Mouse (Mus musculus) layer of hippocampus, adult 2 months (tissue): Measurements from ENCODE around the gene Emc10. TPM values are rescaled to one million over a fixed set of nuclear protein-coding genes. Genes with fewer than 3 reads are reported as not detected.

Source experiments
- DNase-seq, 2 experiments: peaks; one replicate each; pipeline ENCODE4 v3.0.0; 2022; ENCODE audit warnings: low spot score in 2 of 2
- H3K27ac ChIP-seq: fragments of 200-600 bp; 2 replicates; pipeline ENCODE4 v1.8.1; 2022
- H3K4me3 ChIP-seq: fragments of 200-600 bp; 2 replicates; pipeline ENCODE4 v1.8.1; 2022; ENCODE audit warnings: mild to moderate bottlenecking
- CTCF ChIP-seq: fragments of 200-600 bp; conservative IDR thresholded peaks from 2 replicates; pipeline ENCODE4 v1.8.1; 2022; ENCODE audit warnings: antibody characterized with exemption, mild to moderate bottlenecking, moderate library complexity
- total RNA-seq, 2 experiments: library from RNA; stranded (reverse); gene quantifications; 2 replicates each; pipeline ENCODE4 v1.2.3; 2021

Gene Emc10
- total RNA-seq, 2 experiments from 2014 or later: 210 to 220 TPM

DNA sequence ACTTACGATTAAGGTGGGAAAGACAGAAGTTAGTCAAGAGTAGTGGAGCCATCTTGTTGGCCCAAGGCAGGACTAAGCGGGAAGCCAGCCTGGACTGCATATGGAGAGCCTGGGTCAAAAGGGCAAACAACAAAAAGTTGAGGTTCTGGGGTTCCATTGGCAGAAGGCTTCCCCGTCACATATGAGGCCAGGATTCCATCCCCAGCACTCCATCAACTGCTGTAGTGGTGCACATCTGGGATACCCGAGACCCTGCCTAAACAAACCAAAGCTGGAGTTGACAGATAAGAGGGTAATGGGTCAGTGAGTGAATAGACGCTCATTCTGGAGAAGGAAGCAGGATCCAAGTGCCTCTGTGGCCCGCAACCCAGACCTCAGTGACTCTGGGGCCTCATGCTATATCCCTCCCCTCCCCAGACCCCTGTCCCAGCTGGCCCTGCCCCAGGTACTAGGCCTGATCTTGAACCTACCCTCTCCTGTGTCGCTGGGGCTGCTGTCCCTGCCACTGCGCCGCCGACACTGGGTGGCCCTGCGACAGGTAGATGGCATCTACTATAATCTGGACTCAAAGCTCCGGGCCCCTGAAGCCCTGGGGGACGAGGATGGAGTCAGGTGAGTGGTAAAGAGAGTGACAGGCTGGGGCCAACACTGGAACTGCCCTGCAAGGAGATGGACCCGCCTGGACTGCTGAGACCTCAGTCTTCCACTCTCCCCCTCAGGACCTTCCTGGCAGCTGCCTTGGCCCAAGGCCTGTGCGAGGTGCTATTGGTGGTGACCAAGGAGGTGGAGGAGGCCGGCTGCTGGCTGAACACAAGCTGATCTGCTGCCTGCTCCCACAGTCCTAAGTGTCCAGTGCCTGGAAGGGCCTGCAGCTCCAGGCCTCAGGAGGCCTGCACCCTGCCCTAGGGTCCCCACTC lies 25.4 kb downstream of the Emc10 start:
- no peak for DNase-seq
- no peak overlapping the region for H3K4me3 ChIP-seq
- no peak for TF ChIP-seq CTCF
- H3K27ac ChIP-seq: peak overlapping the region; percentile 96

- Histone ChIP-seq H3K4me3 (no peak overlapping the region), H3K27ac (peak overlapping the region; percentile 96)
- DNase-seq: no peak
- no peak for TF ChIP-seq CTCF
Observed at GRCm38 (mm10) chr7:44469677-44470675, 26.4 kb downstream of the Emc10 start.

DNA sequence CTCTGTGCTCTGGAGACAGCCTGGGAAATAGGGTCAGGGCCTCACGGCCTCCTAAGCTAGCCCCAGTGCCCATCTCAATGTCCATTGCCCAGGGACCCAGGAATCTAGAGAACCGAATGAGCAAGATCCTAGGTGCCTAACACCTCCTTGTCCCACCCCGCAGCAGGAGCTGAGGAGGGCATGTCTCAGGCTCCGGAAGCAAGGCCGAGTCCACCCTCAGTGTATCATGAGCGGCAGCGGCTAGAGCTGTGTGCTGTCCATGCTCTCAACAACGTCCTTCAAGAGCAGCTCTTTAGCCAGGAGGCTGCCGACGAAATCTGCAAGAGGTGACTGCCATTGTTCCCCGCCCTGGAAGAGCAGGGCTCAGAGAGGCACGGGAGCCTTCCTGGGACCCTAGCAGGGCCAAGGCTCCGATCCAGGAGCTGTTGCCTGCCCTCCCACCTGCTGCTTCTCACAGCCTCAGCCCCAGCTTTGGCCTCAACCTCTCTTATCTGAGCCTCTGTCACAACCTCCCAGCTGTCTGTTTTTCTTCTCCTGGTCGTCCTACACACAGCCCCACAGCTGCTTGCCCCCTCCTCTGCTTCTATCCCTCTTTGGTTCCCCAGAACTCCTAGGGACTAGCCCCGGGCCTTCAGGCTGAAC lies 27.6 kb downstream of the Emc10 start:
- peak overlapping the region; percentile 96 for H3K27ac ChIP-seq
- no peak for TF ChIP-seq CTCF
- peak overlapping the region; percentile 79 for H3K4me3 ChIP-seq
- DNase-seq: no peak

GRCm38 (mm10) chr7:44467811-44468411 lies 28.4 kb downstream of the Emc10 start, which contains the start of gene Josd2:
Gene Josd2, plus strand, starts transcription at chr7:44467980.
- H3K4me3 ChIP-seq: peak within 1 kb of the TSS; percentile 79
- peak; percentile 93 to 98 for DNase-seq

GRCm38 (mm10) chr7:44466888-44467311 lies 29.4 kb downstream of the Emc10 start:
- TF ChIP-seq CTCF: peak; percentile 38
- Histone ChIP-seq H3K27ac (peak overlapping the region; percentile 96), H3K4me3 (no peak overlapping the region)
- DNase-seq: no peak

More at GRCm38 (mm10) chr7:44467811-44468411, 28.4 kb downstream of the Emc10 start, which contains the start of gene Josd2:
- TF ChIP-seq CTCF: 0 out of 2 replicates have a peak, but pooled peaks have one; percentile 29
- peak within 1 kb of the TSS; percentile 96 for H3K27ac ChIP-seq

DNA sequence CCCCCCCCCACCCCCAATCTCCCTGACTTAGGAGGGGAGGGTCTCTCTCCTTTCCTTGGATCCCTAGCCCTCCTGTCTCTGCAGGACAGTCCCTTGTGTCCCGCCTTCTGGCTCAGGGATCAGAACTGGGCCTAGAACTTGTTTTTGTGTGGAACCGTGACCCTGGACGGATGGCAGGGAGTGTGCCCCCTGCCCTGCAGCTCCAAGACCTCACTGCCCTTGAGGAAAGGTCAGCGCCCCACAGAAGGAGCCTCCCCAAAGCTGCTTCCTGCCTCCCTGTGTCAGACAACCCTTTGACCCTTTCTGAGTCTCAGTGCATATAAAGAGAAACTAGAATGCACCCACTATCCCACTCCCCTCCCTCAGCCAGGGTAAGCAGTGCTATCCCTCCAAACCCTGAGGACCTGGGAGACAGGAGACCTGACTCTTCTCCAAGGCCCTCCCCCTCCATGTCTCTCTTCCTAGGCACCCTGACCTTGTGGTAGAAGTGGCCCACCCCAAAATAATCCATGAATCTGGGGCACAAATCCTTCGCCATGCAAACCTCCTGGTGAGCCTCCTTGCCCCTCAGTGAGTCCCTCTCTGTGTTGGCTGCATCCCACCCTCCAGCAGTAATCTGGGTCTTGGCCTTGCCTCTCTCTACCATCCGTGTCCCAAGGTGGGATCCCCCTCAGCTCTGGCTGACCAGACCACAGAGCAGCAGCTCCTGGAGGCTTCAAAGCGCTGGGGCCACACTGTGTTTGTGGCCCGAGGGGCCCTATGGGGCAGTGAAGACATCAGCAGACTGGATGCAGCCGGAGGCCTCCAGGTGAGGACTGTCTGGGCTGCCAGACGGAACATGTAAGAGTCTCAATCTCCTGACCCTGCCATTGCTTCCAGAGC lies 30.1 kb downstream of the Emc10 start:
- no peak overlapping the region for H3K4me3 ChIP-seq
- DNase-seq: no peak
- H3K27ac ChIP-seq: peak overlapping the region; percentile 96
- no peak for TF ChIP-seq CTCF

- DNase-seq: no peak
- Histone ChIP-seq H3K27ac (peak within 1 kb of the TSS; percentile 96), H3K4me3 (no peak within 1 kb of the TSS)
- TF ChIP-seq CTCF: no peak
Observed at GRCm38 (mm10) chr7:44465111-44465510, 31.2 kb downstream of the Emc10 start, which contains the start of gene Aspdh. Gene Aspdh, plus strand, starts transcription at chr7:44465391.

DNA sequence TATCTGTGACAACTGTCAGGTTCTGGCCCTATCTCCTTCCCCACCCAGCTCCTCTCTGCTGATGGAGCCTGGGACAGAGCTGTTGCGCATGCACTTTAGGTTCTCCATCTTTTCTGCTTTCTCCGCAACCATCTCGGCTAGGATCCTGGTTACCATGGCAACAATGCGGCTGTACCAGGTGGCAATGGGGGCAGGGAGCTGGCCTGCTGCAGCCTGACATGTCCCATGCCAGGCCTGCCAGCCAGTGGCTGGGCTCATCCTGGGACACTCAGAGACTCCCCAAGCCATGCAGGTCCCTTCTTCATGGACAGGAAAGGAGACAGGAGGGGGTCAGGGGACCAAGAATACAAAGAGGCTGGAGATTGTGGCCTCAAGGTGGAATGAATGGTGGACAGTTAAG lies 31.8 kb downstream of the Emc10 start:
- peak; percentile 87 to 93 for DNase-seq
- peak overlapping the region; percentile 96 for H3K27ac ChIP-seq
- H3K4me3 ChIP-seq: no peak overlapping the region
- no peak for TF ChIP-seq CTCF

DNA sequence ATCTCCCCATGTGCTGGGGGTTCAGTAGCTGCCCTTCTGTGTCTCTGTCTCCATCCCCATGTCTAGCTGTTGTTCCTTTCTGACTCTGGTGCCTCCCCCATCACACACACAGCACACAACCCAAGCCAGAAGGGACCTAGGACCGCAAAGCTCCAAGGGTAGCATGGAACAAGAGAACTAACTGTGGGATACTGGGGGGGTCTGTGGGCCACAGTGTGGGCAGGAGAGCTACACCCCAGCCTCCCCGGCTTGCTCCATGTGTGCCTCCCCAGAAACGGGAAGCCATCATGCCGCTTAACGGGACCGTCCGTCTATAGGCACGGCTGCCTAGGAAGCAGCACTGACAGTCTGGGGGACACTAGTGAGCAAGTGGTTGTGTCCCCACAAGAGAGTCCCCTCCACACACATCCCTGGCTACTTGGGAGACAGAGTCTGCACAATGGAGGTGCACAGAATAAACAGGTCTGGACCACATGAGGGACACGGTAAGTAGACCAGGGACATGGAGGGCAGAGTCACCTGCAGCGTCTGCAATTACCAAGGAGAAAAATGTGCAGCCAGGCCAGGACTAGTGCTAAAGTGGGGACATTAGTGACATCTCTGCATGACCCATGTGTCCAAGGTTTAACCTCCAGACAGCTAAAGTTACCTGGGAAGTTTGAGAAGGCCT lies 32.6 kb downstream of the Emc10 start:
- no peak for DNase-seq
- no peak overlapping the region for H3K4me3 ChIP-seq
- peak overlapping the region; percentile 96 for H3K27ac ChIP-seq
- no peak for TF ChIP-seq CTCF

- Histone ChIP-seq H3K27ac (peak overlapping the region; percentile 96), H3K4me3 (no peak overlapping the region)
- no peak for DNase-seq
- no peak for TF ChIP-seq CTCF
Observed at GRCm38 (mm10) chr7:44463056-44463425, 33.3 kb downstream of the Emc10 start.
